Mouse (Mus musculus): ENCODE measurements at regions not wholly inside any gene's neighbourhood (a gene's known extent, or its start where the extent isn't known, plus 50 kb on each side); places are given as distances from the start of the nearest gene placed in this dataset.

DNA sequence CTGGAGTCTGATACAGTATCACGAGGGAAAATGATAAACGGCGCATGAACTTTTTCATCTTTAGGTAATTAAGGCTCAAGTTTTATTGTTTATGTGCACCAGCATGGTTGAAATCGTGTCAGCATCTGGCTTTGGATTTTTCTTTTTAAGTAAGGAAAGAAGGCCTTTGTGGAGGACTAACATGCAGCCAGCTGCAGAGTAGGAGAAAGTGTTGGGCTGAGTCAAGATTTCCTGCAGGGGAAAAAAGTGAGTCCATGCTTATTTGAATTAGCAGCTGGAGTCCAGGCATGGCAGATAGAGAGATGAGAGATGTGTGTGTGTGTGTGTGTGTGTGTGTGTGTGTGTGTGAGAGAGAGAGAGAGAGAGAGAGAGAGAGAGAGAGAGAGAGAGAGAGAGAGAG lies 124.0 kb upstream of the Pdzrn3 start:
- TF ChIP-seq EP300 (IDR thresholded peaks at IDR 0.05; ENCODE audit: low read depth): no peak
- TF ChIP-seq CTCF (IDR thresholded peaks at IDR 0.05; ENCODE audit: low read depth): no peak
